Mouse (Mus musculus): ENCODE measurements around the gene Crim1. TPM values are rescaled to one million over a fixed set of nuclear protein-coding genes. Genes with fewer than 3 reads are reported as not detected.

Gene Crim1
- 21.4 TPM for polyA plus RNA-seq (2014; fragmentation: Illumina TruSeq; extraction: RNeasy Lipid Tissue Mini Kit (QIAGEN cat#74804); ENCODE audit: insufficient read depth, low read depth, low replicate concordance)

DNA sequence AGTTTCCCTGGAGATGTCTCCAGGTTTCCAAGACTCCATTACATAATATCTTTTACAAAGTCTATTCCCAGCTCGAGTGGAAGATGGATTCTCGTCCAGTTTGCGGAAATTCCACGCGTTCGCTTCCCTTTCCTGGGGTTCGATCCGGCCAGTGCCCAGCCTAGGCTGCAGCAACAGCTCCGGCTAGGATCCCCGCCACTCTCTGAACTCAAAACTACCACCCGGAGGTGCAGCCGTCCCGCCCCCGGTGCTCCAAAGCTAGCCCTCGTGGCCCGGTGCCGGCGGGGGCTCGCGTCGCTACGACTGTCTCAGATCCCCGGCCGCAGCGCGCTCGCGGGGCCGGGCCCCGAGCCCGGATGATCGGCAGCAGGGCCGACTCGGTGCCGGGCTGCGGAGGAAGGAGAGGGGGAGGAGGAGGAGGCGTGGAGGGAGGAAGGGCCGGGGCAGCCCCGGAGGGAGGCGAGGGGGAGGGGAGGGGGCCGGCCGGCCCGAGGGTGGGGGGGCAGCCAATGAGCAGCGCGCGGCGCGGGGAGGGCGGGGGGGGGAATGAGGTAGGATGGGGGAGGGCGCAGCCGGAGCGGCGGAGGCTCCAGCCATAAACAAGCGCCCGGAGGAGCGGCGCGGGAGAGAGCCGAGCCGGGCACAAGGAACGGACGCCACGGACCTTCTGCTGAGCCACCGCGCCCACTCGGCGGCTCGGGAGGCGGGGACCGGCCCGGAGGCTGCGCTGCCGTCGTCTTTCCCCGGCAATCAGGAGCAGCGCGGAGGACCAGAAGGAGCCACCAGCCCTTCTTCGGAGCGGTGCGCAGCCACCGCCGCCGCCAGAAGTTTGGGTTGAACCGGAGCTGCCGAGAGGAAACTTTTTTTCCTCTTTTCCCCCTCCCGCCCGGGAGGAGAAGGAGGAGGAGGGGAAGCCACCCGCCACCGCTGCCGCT, at the start of gene Crim1:
TSS of gene Crim1 (plus strand) at position 623 of the 935 bp plus-strand sequence.

GRCm38 (mm10) chr17:78417381-78418281, 217.6 kb downstream of the Crim1 start, which contains the start of gene Fez2:
TSS of gene Fez2 (minus strand) at chr17:78418152.

Other genes with a start within 250 kb of the Crim1 start
- gene Fez2, start 217.9 kb downstream of the Crim1 start, polyA plus RNA-seq (2014; fragmentation: Illumina TruSeq; extraction: RNeasy Lipid Tissue Mini Kit (QIAGEN cat#74804); ENCODE audit: insufficient read depth, low read depth, low replicate concordance): 38.1 TPM

Measured in lung, adult 10 weeks (tissue).